Mouse (Mus musculus): ENCODE data around the gene Podn.

Gene Podn

DNA sequence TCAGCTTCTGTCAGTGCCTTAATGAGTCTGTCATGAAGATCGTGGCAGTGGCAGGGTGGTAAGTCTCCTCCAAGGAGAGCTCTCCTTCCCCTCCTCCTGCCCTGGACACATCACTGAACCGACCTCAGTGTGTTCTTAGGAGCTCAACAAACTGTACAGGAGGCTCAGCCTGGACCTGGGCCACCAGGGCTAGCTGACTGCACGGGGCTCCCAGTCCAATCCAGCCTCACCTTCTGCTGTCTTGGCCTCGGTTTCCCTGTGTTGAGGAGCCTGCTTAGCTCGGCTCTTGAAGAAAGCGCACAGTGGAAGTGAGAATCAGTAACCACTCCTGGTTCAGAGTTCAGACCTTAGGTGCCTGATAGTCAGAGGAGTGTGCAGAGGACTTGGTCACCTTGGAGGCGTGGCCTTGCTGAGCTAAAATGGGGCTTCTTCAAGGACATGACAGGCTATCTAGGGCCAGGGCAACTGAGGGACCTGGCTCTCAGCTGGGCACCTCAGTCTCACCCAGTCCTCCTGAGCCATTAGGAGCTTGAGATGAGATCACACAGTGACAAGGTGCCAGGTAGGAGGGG is 88.6 kb downstream of the Podn start:
- no peak for DNase-seq (ENCODE audit: low spot score in 2 of 2)

DNA sequence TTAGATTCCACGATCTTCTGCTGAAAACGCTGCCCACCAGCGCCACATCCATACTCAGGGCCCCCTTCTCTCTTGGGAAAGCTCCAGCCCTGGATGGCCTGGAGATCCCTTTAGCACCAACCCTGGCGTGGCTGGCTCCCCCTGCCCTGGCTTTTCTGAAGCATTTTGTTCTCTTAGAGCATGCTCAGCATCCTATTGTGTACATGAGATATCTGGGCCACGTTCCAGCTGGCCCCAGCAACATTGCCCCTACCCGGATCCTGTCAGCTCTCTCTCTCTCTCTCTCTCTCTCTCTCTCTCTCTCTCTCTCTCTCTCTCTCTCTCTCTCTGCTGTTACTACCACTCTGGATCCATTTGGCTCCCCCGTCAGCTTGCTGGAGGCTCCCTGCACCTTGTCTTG is 90.9 kb downstream of the Podn start:
- DNase-seq (ENCODE audit: low spot score in 2 of 2) = no peak

DNA sequence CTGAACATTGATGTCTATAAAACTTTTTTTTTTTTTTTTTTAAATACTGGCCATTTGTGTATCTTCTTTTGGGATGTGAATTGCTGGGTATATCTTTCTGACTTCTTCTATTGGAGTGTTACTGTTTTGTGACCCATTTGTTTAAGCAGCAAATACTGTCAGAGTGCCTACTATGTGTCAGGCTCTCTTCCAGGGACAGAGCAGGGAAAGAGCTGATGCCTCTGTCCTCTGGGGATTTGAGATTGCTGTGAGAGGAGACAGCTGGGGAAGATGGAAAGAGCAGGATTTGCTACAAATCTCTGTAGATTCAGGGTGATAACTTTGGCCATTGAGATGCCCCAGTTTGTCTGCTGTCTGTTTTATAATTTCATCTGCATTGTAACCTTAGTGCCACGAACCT is 96.9 kb downstream of the Podn start:
- DNase-seq (ENCODE audit: low spot score in 2 of 2) = no peak

DNA sequence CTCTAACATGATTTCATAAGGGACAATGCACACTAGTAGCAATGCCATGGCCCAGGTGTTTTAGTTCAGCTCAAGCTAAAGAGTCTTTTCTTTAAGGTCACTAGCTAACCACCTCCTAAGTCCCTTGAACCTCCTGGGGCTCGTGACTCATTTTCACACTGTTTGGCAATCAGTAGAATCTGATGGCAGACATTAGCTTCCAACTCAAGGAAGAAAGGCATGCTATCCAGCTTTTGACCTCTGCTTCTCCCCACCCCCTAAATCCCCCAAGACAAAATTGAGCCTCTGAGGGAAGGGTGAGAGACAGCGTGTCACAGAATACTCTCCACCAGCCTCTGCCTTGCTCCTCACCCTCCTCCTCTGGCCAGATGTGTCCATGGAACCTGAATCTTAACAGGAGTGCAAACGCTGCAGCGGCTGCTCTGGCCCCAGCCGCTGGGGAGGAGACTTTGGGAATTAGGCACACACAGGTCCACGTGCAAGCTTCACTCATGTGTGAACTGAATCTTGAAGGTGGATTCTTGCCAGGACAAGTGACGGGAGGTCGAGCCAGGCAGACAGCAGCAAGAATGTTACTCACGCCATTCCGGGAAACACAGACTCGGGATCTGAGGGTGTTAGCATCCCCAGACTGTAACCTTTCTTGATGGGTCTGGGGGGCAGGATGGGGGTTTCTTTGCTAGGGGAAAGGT is 97.5 kb downstream of the Podn start:
- no peak for DNase-seq (ENCODE audit: low spot score in 2 of 2)

DNA sequence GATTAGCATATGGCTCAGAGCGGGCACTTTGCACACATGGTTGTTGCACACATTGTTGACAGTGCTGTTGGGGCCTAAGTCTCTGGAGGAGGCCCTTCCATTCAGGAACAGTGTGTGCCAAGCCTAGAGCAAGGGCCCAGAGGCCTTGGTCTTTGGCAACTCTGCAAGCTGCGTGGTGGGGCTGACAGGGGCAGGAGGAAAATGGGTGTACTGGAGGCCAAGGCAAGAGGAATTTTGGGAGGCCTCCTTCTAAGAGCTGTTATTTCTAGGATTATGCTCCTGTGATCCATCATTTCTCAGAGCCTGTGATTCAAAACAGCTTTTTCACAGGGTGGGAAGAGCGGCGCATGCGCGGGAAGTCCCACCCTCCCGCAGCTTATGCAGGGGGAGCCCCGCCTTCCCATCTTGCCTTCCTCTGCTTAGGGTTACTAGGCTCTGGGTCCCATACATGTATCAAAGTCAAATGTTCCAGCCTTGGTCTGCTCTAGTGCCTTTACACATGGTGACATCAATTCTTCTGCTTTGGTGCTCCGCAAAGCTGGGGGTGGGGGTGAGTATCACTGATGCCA is 99.7 kb downstream of the Podn start:
- DNase-seq (ENCODE audit: low spot score in 2 of 2) = no peak

DNA sequence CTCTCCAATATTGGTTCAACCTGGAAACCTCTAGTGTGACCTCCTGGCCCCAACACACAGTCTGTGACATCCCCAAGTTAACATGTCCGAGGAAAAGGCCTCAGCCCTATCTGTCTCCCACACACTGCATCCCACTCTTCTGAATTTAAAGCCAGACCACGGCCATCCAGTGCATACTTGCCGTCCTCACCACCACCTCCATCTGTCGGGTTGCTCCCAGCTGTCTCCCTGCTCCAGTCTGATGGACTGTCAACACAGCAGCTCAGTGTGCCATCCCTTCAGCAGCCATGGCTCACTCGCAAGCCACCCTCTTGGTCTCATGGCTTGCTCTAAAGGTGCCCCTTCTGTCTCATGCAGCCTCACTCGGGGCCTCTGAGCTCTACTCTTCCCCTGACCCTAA is 100.5 kb downstream of the Podn start:
- DNase-seq (ENCODE audit: low spot score in 2 of 2) = no peak

DNA sequence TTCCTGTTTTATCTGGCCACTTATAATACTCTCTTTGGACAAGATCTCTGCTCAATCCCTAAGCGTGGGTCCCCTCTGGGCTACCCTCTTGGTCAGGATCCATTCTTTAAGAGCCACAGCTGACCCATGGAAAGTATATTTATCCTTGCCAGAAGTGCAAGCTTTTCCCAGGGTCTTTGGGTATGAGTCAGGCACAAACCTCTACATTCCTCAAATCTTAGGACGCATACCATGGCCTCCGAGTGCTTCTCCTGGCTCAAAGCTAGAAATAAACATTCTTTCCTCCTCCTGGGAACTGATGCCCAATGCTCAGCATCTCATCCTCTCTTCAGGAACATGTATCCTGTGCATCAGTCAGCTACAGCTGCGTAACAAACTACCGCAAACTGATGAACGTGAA is 101.2 kb downstream of the Podn start:
- DNase-seq (ENCODE audit: low spot score in 2 of 2) = no peak

DNA sequence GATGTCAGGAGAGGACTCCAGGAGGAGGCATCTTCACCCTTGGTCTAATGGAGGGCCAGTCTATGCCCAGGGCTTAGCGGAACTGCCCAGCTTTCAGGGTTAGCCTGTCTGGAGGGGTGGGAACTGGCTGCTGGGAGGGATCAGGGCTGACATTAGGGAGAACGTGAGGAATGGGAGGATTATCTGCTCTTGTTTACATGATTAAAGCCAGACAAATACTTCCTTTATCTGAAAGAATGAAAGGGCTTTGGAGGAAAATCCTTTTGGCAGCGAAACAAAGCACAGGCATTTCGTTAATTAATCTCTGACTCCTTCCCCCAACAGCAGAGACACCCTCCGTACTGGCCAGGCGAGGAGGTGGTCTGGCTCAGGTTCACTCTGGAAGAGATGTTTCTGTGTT is 104.4 kb downstream of the Podn start:
- no peak for DNase-seq (ENCODE audit: low spot score in 2 of 2)

DNA sequence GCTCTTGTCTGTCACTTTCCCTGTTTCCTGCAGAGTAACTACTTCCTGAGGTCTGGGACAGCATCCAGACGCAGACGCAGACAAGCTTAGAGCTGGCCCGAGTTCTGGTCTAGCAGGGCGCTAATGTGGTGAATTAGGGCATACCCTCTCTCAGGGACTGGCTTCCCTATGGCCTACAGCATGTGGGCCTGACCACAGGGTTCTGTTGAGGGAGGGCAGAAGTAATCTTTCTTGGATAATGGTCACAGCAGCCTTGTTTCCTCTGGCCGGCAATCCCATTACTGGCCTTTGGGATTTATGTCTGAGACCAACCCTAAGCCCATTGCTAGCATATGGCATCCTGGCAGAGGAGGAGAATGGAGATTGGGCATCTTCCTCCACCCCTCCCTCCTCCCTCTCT is 105.4 kb downstream of the Podn start:
- no peak for DNase-seq (ENCODE audit: low spot score in 2 of 2)

DNA sequence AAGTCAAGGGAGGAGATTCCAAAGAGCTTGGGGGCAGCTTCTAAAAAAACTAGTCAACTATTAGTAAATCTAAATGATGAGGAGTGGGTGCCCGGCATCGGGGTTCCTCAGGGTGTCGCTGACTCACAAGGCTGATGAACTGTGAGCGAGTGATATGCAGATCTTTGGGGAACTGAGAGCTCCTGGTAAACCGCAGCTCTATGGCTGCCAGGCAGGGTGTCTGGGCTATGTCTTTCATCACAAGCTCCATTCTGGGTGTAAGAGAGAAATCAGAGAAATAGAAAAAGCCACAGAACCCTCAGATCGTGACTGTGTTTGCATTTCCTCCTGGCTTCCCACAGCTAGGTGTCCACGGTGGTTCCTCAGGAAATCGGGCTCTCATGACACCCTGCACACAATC is 107.3 kb downstream of the Podn start:
- DNase-seq (ENCODE audit: low spot score in 2 of 2) = peak in 1 of 2 experiments; percentile 61

DNA sequence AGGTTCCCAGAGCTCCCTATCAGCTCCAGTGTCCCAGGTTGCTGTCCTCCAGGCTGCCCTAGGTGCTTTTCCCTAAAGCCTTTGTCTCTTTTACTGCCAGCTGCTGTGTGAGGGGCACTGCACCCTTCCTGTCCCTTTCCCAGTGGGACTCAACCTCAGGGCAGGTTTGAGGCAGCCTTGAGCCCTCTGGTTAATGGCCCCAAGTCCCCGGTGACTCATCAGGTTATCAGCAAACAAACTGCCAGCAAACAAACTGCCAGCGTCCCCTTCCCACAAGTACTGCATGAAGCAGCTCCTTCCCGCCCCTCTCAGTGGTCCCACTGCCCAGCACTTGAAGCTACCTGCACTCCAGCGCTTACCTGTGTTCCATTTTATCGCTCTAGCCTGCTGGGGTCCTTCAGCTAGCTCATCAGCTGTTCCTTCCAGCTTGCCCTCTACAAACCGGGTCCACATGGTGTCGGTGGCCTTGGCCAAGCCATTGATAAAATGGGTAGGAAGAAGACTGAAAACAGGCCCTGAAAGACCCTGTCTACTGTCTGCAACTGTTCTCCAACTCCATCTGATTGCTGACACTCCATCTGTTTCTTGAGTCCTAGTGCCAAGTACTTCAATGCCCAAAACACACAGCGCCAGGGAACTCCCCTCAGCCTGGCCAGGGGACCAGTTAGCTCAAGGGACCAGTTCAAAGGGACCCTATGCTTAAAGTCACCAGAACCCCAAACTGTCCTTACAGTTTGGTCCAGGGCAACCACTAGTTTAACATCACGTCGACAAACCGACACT is 109.7 kb downstream of the Podn start:
- DNase-seq (ENCODE audit: low spot score in 2 of 2) = no peak

DNA sequence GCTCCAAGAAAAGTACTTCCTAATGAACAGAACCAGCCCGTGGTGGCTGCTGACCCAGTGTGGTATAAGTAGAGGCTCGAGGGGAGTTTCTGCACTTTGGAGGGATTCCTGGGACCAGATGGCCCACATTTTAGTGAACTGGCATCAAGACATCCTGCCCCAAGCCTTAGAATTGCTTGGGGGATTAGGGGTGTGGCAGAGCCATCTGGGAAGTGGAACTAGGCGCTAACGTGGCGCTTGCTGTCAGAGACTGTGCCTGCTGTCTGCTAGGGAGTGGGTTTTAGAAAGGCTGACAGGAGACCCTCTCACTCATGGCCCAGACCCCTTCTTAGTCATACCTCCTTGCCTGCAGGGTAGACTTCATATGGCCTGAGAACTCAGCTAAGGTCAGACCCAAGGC is 110.4 kb downstream of the Podn start:
- no peak for DNase-seq (ENCODE audit: low spot score in 2 of 2)

DNA sequence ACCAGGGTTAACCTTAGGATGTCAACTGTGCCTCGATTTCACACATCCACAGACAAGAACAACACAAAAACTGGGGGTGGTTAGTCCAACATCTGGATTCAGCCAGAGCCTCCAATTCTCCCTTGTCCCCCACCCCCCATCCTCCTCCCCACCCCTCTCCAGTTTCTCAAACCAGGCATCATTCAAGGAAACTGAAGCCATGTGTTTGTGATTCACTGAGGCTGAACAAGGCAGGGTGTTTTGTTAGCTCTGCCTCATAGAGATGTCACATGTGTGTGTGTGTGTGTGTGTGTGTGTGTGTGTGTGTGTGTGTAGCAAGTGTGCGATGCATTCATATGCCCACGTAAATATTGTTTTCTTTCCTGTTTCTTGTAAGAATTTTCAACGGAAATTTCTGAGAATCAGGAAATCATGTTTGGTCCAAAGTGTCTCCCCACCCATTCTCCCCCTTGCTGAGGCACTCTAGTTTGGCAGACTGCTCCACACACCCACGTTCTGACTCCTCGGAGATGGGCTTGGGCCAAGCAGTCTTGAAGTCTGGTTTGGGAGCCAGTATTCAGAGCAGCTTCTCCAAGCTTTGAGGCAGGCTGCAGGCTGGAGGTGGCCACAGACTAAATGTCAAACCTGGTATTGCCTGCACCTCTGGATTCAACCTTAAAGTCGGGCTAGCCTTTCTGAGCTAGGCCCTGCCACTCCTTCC is 111.8 kb downstream of the Podn start:
- no peak for DNase-seq (ENCODE audit: low spot score in 2 of 2)

DNA sequence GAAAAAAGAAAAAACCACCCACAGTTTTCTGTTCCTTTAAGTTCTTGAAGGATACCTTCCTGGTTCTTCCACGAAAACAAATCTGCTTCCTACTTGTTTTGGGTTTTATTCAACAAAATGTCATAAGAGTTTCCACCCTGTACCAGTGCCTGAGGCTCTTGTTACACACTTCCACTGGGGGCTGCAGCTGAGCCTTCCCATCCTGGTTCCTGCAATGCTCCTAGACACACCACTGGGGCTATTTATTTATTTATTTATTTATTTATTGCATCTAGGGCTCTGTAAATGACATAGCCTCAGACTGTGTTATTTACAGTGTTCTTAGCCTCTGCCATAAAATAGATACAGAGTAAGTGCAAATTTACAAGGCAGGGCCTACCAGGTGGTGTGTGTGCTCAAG is 112.5 kb downstream of the Podn start:
- DNase-seq (ENCODE audit: low spot score in 2 of 2) = no peak

DNA sequence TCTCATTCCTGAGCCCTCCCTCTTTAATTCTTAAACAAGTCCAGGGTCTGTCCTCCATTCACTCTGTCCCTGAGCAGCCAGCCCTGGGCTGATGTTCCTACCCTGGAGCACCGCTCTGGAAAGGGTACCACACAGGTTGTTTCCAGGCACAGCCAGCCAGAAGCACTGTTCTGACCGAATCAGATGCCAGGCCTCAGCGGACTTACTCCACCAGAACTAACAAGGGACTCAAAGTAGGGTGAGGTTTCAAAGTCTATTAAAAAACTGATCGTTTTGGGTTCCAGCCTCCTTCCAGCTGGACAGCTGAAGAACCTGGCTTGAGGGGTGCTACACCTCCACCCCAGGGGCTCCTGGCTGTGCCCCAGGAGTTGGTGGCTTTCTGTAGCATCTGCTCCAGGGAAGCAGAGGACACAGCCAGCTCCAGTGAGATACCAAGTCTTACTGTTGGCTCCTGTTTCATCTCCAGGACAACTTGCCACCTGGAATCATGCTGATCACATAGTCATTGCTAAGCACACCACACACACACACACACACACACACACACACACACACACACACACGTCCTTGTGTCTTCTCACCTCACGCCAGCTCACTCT is 116.1 kb downstream of the Podn start:
- no peak for DNase-seq (ENCODE audit: low spot score in 2 of 2)

DNA sequence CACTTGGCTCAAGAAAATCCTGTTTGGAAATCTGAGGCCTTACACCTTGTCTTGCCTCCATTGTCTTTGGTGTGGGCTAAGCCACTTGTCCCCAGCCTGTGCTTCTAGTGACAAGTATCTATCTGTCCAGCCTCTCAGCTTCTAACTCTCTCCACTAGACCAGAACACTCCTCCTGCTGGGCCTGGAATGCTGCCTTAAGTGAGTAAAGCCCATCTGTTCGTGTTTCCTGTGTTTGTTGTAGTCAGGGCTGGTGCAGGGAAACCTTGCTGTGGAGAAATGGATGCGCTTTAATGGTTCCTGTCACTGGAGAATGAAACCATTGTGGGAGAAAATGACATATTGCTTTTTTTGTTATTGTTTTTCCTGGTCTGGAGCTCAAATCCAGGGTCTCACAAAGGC is 116.7 kb downstream of the Podn start:
- DNase-seq (ENCODE audit: low spot score in 2 of 2) = no peak

DNA sequence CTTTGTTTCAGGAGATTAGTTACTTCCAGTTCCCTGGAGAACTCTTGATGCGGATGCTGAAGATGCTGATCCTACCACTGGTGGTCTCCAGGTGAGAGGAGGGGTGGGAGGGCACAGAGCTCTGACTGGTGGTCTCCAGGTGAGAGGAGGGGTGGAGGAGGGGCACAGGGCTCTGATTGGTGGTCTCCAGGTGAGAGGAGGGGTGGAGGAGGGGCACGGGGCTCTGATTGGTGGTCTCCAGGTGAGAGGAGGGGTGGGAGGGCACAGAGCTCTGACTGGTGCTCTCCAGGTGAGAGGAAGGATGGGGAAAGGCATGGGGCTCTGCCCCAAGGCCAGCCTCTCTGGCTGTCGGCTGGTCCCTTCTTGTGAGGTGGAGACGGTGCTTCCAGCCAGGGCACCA is 118.7 kb downstream of the Podn start:
- no peak for DNase-seq (ENCODE audit: low spot score in 2 of 2)

DNA sequence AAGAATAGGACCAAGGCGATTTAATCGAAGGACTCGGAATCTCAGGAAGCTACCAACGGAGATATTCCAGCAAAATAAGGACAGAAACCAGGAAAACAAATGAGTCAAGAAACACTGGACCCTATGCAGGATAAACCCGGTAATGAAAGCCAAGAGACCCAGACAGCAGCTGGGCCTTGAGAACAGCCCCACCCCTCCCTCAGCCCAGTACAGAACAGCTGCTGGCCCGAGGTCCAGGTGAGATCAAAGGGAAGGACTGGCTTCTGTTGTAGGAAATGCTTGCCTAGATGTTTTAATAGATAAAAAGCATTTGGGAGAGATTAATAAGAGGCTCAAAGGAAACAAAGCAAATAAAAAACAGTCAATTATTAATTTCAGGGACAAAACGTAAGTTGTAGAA is 121.2 kb downstream of the Podn start:
- DNase-seq (ENCODE audit: low spot score in 2 of 2) = no peak

DNA sequence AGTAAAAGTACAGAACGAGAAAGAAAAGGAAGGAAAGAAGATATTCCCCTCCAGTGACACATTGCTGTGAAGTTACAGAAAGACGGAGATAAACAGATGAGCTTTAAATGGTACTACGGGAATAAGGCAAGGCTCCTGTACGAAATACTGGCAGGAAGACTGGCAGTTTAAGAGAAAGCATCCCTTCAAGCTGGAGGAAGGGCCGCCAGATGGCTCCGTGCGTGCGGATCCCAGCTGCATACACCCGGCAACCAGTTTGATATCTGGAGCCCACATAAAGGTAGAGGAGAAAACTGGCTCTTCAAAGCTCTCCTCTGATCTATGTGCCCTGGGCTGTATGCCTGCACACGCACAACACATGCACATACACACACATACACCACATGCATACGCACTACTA is 121.7 kb downstream of the Podn start:
- DNase-seq (ENCODE audit: low spot score in 2 of 2) = no peak

DNA sequence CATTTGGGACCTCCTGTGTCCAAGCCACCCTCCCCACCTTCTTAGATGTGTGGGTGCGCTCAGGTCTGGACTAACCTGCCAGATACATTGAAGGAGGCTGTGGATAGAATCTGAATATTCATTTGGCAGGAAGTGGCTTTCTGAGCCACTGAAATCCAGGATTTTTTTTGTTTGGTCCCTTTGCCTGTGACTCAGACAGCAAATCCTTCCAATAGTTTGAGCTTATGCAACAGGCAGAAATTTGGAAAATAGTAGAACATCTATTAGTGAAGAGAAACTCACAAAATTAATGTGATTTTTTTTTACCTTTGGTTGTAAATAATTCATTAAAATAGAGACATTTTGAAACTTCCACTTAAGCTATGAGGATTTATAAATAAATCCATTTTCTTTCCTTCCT is 125.1 kb downstream of the Podn start:
- DNase-seq (ENCODE audit: low spot score in 2 of 2) = no peak

DNA sequence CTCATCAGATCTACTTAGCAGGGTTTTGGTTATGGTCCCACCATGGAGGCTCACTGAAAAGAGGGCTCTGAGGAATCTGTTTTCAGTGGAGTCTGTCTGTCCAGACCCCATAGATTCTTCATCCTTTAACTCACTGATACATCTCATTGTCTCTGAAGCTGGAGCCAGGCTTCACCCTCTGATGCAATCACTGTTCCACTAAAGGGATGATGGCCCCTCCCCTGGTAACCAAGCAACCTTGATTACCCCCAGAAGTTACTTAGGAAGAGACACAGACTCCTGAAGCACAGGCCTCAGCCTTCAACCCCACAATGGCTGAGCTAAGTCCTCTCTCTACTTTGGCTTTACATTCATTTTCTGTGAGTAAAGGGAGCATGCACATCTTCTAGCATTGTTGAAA is 126.5 kb downstream of the Podn start:
- no peak for DNase-seq (ENCODE audit: low spot score in 2 of 2)
